Comparison of ENCODE assay signal across 16 mouse cellular contexts in genomic region chr9:70049839-70050238, GRCm38 (mm10). TPM values are rescaled to one million over a fixed set of nuclear protein-coding genes. Genes with fewer than 3 reads are reported as not detected.
DNase-seq lines count a peak whose midpoint lies in the region; ATAC-seq and TF ChIP-seq lines count a peak whose summit lies in the region.
"Had no signal": no experiment of that assay in that cellular context is flagged by ENCODE, and none has a peak within 500 bp of the region (broad histone marks: within the 10 kb centered on the region; RNA-seq: fewer than 3 reads in every experiment).

No protein-coding gene starts in this region.

- no peak overlapping the region for H3K4me3 ChIP-seq in kidney, adult 2 months (ENCODE audit: insufficient read depth, low read depth, low read length)
- no peak overlapping the region for H3K4me3 ChIP-seq in C2C12 (ENCODE audit: insufficient read depth, poor library complexity, severe bottlenecking)
- H3K4me3 ChIP-seq in embryonic facial prominence, embryonic 11.5 days (ENCODE audit: low read depth, low read length), result no peak overlapping the region
- no peak overlapping the region for H3K4me3 ChIP-seq in myocyte
- H3K4me3 ChIP-seq: limb, embryonic 13.5 days; midbrain, embryonic 13.5 days; neural tube, embryonic 12.5 days had no signal

- H3K27ac ChIP-seq in kidney, adult 2 months (ENCODE audit: insufficient read depth, low read depth, low read length), result no peak overlapping the region
- no peak overlapping the region for H3K27ac ChIP-seq in embryonic facial prominence, embryonic 11.5 days (replicated peaks; ENCODE audit: low read depth, low read length)
- H3K27ac ChIP-seq: midbrain, embryonic 13.5 days; neural tube, embryonic 12.5 days had no signal

- 21% methylated on average over 8 of the region's 8 CpGs for WGBS in kidney, adult 2 months
- 34% methylated on average over 8 of the region's 8 CpGs for WGBS in embryonic facial prominence, embryonic 11.5 days

- no peaks in the 10 kb centered on the region for H3K36me3 ChIP-seq in kidney, adult 2 months (ENCODE audit: control insufficient read depth, insufficient read depth, low read length)
- H3K36me3 ChIP-seq in C2C12 (ENCODE audit: control insufficient read depth, insufficient read depth) (no peaks in the 10 kb centered on the region), myocyte (ENCODE audit: control insufficient read depth, insufficient read depth) (no peaks in the 10 kb centered on the region)
- H3K36me3 ChIP-seq in embryonic facial prominence, embryonic 11.5 days (replicated peaks; ENCODE audit: control insufficient read depth, insufficient read depth, low read depth, low read length), result no peaks in the 10 kb centered on the region
- H3K36me3 ChIP-seq: limb, embryonic 13.5 days; midbrain, embryonic 13.5 days; neural tube, embryonic 12.5 days had no signal

- H3K9me3 ChIP-seq in embryonic facial prominence, embryonic 11.5 days (replicated peaks; ENCODE audit: control insufficient read depth, low read length), result no peaks in the 10 kb centered on the region
- H3K9me3 ChIP-seq: limb, embryonic 13.5 days; midbrain, embryonic 13.5 days; neural tube, embryonic 12.5 days had no signal

- H3ac ChIP-seq in C2C12 (ENCODE audit: control insufficient read depth, insufficient read length, low read depth), result no peak overlapping the region
- H3ac ChIP-seq in myocyte (ENCODE audit: control insufficient read depth, insufficient read length), result no peak overlapping the region

- no peak overlapping the region for H3K9ac ChIP-seq in embryonic facial prominence, embryonic 11.5 days (replicated peaks; ENCODE audit: low read length)
- H3K9ac ChIP-seq: limb, embryonic 13.5 days; neural tube, embryonic 12.5 days had no signal

- H3K79me2 ChIP-seq in C2C12 (ENCODE audit: control insufficient read depth, insufficient read depth) (no peaks in the 10 kb centered on the region), myocyte (ENCODE audit: control insufficient read depth, insufficient read depth) (no peaks in the 10 kb centered on the region)

- no peaks in the 10 kb centered on the region for H3K27me3 ChIP-seq in kidney, adult 2 months (replicated peaks; ENCODE audit: control insufficient read depth, insufficient read depth, low read length)
- H3K27me3 ChIP-seq in C2C12 (ENCODE audit: control insufficient read depth, insufficient read depth, insufficient read length) (no peaks in the 10 kb centered on the region), myocyte (ENCODE audit: control insufficient read depth, insufficient read depth, insufficient read length) (no peaks in the 10 kb centered on the region)
- no peaks in the 10 kb centered on the region for H3K27me3 ChIP-seq in embryonic facial prominence, embryonic 11.5 days (ENCODE audit: control insufficient read depth, insufficient read depth, low read length)
- H3K27me3 ChIP-seq: limb, embryonic 13.5 days; midbrain, embryonic 13.5 days; neural tube, embryonic 12.5 days had no signal

- ATAC-seq in embryonic facial prominence, embryonic 11.5 days (replicated peaks; ENCODE audit: insufficient number of reproducible peaks, low FRiP score, low TSS enrichment, low read depth), result no peak

- no peaks in the 10 kb centered on the region for H3K4me1 ChIP-seq in kidney, adult 2 months (ENCODE audit: control insufficient read depth, insufficient read depth, low read length)
- no peaks in the 10 kb centered on the region for H3K4me1 ChIP-seq in embryonic facial prominence, embryonic 11.5 days (ENCODE audit: control insufficient read depth, insufficient read depth, low read length)
- H3K4me1 ChIP-seq: neural tube, embryonic 12.5 days had no signal

- no peak for TF ChIP-seq CTCF in kidney, adult 2 months (conservative IDR thresholded peaks at IDR 0.05; ENCODE audit: insufficient read depth, insufficient read length, low read depth, low read length)
- no peak for TF ChIP-seq CTCF in C2C12 (IDR thresholded peaks at IDR 0.05; ENCODE audit: control insufficient read depth, insufficient read depth, insufficient read length)

- no peaks in the 10 kb centered on the region for H3K79me3 ChIP-seq in C2C12 (ENCODE audit: low read depth)

- H3K4me2 ChIP-seq in embryonic facial prominence, embryonic 11.5 days (ENCODE audit: low read depth, low read length), result no peak overlapping the region
- H3K4me2 ChIP-seq in myocyte (ENCODE audit: low read depth), result peak overlapping the region; percentile 77
- H3K4me2 ChIP-seq: limb, embryonic 13.5 days; midbrain, embryonic 13.5 days; neural tube, embryonic 12.5 days had no signal

- TF ChIP-seq POLR2A in kidney, adult 2 months (IDR thresholded peaks at IDR 0.05; ENCODE audit: low read depth, low read length), result no peak
- TF ChIP-seq POLR2A in myocyte (IDR thresholded peaks at IDR 0.05; ENCODE audit: insufficient read length, low read depth), result no peak

- DNase-seq in kidney, adult 2 months, result peak; percentile 5
- no peak for DNase-seq in kidney, postnatal 4 days
- DNase-seq in embryonic facial prominence, embryonic 11.5 days (ENCODE audit: low spot score), result peak; percentile 31
- no peak for DNase-seq in liver
- DNase-seq in left cerebral cortex, adult 18-20 months (ENCODE audit: low spot score in 2 of 2), result no peak
- DNase-seq: adrenal gland, postnatal 25 days; cerebellum, postnatal 36 days; kidney, postnatal 14 days; lung, adult 18-20 months had no signal

TF ChIP-seq in C2C12, 6 proteins besides CTCF, POLR2A, EP300 and RAD21:
- no peak for TF ChIP-seq MYOD1 (IDR thresholded peaks at IDR 0.05; ENCODE audit: control insufficient read depth, insufficient read length, low read depth)
- peak; percentile 52 for TF ChIP-seq CEBPB (IDR thresholded peaks at IDR 0.05; ENCODE audit: low read depth)
- no peak for TF ChIP-seq FOSL1 (IDR thresholded peaks at IDR 0.05; ENCODE audit: insufficient read depth, low read length, poor library complexity, severe bottlenecking)
- no peak for TF ChIP-seq USF1 (IDR thresholded peaks at IDR 0.05; ENCODE audit: low read depth)
- TF ChIP-seq MYOG (IDR thresholded peaks at IDR 0.05; ENCODE audit: control insufficient read depth, extremely low read depth, insufficient read length), result no peak

TF ChIP-seq in myocyte, 11 proteins besides CTCF, POLR2A, EP300 and RAD21:
- TF ChIP-seq MYOD1 (IDR thresholded peaks at IDR 0.05; ENCODE audit: control insufficient read depth in 1 of 3, insufficient read length in 2 of 3, low read depth in 2 of 3) (no peak), CEBPB (IDR thresholded peaks at IDR 0.05; ENCODE audit: insufficient read depth, poor library complexity, severe bottlenecking) (0 out of 2 replicates have a peak, but pooled peaks have one; percentile 54)

RNA-seq across cellular contexts. Expression of gene Gcnt3, which starts 12.0 kb away (rescaled TPM):
- polyA plus RNA-seq in kidney, adult 2 months (2012; rRNA removed), result 0.30 and 0.31 TPM in 2 replicates
- polyA plus RNA-seq in C2C12 (2012; fragmentation: generic; extraction: Trizol) (0.11 TPM), myocyte (2012; fragmentation: generic; extraction: Trizol) (0.05 TPM)
- not detected in 2 replicates for polyA plus RNA-seq in embryonic facial prominence, embryonic 11.5 days (2014; fragmentation: Nextera tagmentation; extraction: Ambion mirVana)
- total RNA-seq in left cerebral cortex, adult 18-20 months (2021), result not detected
- total RNA-seq: adrenal gland, postnatal 25 days; gastrocnemius, adult 8-10 months had no signal
- polyA plus RNA-seq: forebrain, embryonic 11.5 days; midbrain, embryonic 13.5 days; neural tube, embryonic 12.5 days had no signal

RNA-seq across cellular contexts. Expression of gene Gtf2a2, which starts 37.5 kb away (rescaled TPM):
- 18.4 and 19.6 TPM in 2 replicates for polyA plus RNA-seq in kidney, adult 2 months (2012; rRNA removed)
- polyA plus RNA-seq in C2C12 (2012; fragmentation: generic; extraction: Trizol), result 86.5 TPM
- 226 and 246 TPM in 2 replicates for polyA plus RNA-seq in embryonic facial prominence, embryonic 11.5 days (2014; fragmentation: Nextera tagmentation; extraction: Ambion mirVana)
- 71.1 TPM for polyA plus RNA-seq in myocyte (2012; fragmentation: generic; extraction: Trizol)
- total RNA-seq in left cerebral cortex, adult 18-20 months (2021), result 10 to 100 TPM; 46.5 to 49.9 TPM

Comparison
In these comparisons a context has a peak if more than half of its experiments do, and no peak if none do; other contexts are left out.
1. DNase-seq: peak in kidney, adult 2 months (single experiment) and embryonic facial prominence, embryonic 11.5 days (single experiment); none in kidney, postnatal 4 days (0 of 2), liver (single experiment) and left cerebral cortex, adult 18-20 months (0 of 2).